Mouse (Mus musculus) embryonic facial prominence, embryonic 14.5 days (tissue): ENCODE measurements at regions not wholly inside any gene's neighbourhood (a gene's known extent, or its start where the extent isn't known, plus 50 kb on each side); places are given as distances from the start of the nearest gene placed in this dataset.

ENCODE experiments used
- ATAC-seq: fragments of 200-750 bp; cut with Nextera tagmentation; 2 replicates; pipeline ENCODE4 v1.8.0; 2017; ENCODE audit warnings: low read depth, moderate number of reproducible peaks, moderate TSS enrichment
- DNase-seq: peaks from one replicate; pipeline ENCODE4 v3.0.0-alpha.2; 2015; ENCODE audit warnings: low spot score
- H3K27ac ChIP-seq: fragments of 300-500 bp; sonication (generic); replicated peaks from 2 replicates; pipeline ENCODE4 v1.5.1; 2014; ENCODE audit warnings: low read depth, mild to moderate bottlenecking, low read length, moderate library complexity
- H3K27me3 ChIP-seq: fragments of 300-500 bp; sonication (generic); replicated peaks from 2 replicates; pipeline ENCODE4 v1.6.1; 2014; ENCODE audit warnings: low read length; ENCODE audit not compliant: control insufficient read depth, insufficient read depth
- H3K36me3 ChIP-seq: fragments of 300-500 bp; sonication (generic); 2 replicates; pipeline ENCODE4 v1.6.1; 2014; ENCODE audit warnings: low read length, mixed read lengths; ENCODE audit not compliant: control insufficient read depth, insufficient read depth
- H3K4me1 ChIP-seq: fragments of 300-500 bp; sonication (generic); 2 replicates; pipeline ENCODE4 v1.6.1; 2014; ENCODE audit warnings: antibody characterized with exemption, low read length; ENCODE audit not compliant: control insufficient read depth, insufficient read depth
- H3K4me2 ChIP-seq: fragments of 300-500 bp; sonication (generic); 2 replicates; pipeline ENCODE4 v1.6.1; 2014; ENCODE audit warnings: low read depth, mild to moderate bottlenecking, low read length, moderate library complexity, mixed read lengths
- H3K4me3 ChIP-seq: fragments of 300-500 bp; sonication (generic); 2 replicates; pipeline ENCODE4 v1.5.1; 2014; ENCODE audit warnings: low read depth, mild to moderate bottlenecking, low read length
- H3K9ac ChIP-seq: fragments of 300-500 bp; sonication (generic); 2 replicates; pipeline ENCODE4 v1.6.1; 2014; ENCODE audit warnings: low read depth, mild to moderate bottlenecking, low read length, moderate library complexity, mixed read lengths
- H3K9me3 ChIP-seq: fragments of 300-500 bp; sonication (generic); 2 replicates; pipeline ENCODE4 v1.6.1; 2016; ENCODE audit warnings: low read length; ENCODE audit not compliant: control insufficient read depth
- WGBS: fragments of 180-500 bp; shearing (Covaris S2); extraction: QIAGEN DNeasy Blood & Tissue Kit; methylation state at CpG from one replicate; pipeline ENCODE4 v1.1.7; 2014; 5-methylcytosine and 5-hydroxymethylcytosine counted together

DNA sequence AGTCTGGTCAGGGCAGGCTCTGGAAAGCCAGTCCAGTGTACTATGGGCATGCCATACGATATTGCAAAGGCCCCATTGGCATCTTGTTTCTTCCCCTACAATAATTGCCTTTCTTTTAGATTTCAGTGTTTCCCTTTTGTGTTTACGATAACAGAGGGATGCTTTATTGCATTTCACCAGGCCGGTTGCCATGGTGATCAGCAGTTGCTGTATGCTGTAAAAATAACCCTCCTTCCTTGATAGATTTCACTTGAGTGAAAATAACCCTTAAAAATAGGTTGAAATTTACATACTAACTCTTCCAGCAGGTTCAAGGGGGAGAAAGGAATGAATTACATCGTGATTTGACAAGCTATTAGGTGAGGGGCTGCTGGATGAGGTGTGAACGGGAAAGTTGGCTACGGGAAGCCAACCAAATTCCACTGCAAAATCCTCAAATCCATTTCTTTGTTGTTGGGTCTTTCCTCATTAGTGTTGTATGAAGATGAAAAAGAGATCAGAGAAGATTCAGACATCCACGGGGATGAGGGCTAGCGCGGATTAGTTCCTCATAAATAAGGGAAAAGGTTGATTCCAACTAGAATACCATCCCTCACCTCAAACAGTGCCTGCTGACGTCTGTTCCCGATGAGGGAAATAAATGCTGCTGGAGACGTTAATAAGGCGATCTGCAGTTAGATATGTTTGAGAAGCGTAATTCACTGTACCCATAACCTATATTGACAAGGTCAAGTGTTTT is 539.6 kb downstream of the Nuf2 start:
- Histone ChIP-seq H3K9me3 (no peaks in the 10 kb centered on the region), H3K4me1 (no peaks in the 10 kb centered on the region), H3K4me2 (no peak overlapping the region), H3K36me3 (no peaks in the 10 kb centered on the region), H3K9ac (no peak overlapping the region), H3K27ac (no peak overlapping the region), H3K27me3 (no peaks in the 10 kb centered on the region), H3K4me3 (no peak overlapping the region)
- DNase-seq (no peak), ATAC-seq (no peak)
- WGBS: 82% methylated on average over 14 of the region's 14 CpGs

DNA sequence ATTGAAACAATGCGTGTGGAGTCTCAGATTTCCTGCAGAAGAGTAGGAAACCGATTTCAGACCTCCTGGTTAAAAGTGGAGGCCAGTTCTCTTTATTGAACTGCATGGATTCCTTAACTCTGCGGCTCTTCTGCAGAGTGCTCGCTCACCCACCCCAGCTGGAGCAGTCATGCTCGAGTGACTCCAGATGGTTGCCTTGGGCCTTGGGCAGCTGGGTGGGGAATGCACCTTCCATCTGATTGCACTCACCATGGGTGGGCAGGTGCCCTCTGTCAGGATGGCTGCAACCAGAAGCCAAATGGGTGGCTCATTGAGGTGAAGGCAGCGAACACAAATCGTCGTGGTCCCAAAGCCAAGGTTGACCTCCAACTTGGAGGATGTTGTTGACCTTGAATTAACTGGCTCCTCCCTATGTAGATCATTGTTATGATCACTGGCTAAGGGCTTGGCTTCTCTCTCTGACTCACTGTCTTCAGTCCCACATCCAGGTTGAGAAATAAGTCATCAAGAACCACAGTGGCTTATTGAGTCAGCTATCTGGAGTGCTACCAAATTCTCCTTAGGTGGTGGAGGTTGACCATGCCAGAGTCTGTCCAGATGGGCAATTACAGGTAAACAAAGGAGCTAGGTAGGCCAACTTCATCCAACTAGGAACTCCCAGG is 543.1 kb upstream of the Pbx1 start:
- Histone ChIP-seq H3K9ac (no peak overlapping the region), H3K36me3 (no peaks in the 10 kb centered on the region), H3K27ac (no peak overlapping the region), H3K27me3 (no peaks in the 10 kb centered on the region), H3K4me3 (no peak overlapping the region), H3K9me3 (0 out of 2 replicates have a peak, but pooled peaks cover 6% of the 10 kb centered on the region), H3K4me1 (peaks cover 8% of the 10 kb centered on the region), H3K4me2 (no peak overlapping the region)
- WGBS: 44% methylated on average over 8 of the region's 8 CpGs
- DNase-seq: peak; percentile 7
- ATAC-seq: no peak

DNA sequence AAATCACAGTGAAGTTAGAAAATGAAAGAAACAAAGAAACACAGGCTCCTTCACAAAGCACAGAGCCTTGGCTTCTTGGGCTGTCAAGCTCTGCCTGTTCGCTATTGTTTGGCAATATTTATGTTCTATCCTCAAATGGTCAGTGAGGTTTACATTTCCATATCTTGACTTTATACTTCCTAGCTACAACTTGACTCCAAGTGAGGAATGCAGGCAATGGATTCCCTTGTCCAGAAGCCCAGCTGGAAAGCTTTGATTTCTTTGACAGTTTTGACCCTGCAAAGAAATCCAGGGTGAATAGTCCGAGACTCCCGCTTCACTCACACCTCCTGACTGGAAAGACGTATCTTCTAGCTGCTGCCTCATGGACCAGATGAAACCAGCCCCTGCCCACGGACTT is 537.3 kb upstream of the Pbx1 start:
- H3K4me1 ChIP-seq: peaks cover 4% of the 10 kb centered on the region; the same call in 1 of the 2 replicates
- H3K27ac ChIP-seq: peak overlapping the region; percentile 21

DNA sequence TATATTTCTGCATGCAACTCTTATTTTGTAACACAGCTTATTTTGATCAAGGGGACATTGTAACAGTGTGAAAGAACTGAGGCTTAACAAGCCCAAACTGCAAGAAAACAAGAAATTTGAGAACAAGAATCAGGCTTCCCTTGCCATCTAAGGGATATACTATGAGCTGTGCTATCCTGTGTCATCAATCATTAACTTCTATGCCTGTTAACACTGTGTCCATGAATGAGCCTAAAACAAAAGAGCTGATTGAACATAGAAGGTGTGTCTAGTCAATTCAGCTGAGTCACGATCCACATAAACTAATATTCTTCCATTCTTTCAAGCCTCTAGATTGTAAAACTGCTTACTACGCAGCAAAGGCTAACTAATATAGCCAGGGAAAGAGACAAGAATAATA is 535.3 kb upstream of the Pbx1 start:
- Histone ChIP-seq H3K36me3 (no peaks in the 10 kb centered on the region), H3K4me3 (no peak overlapping the region), H3K9ac (no peak overlapping the region), H3K4me2 (no peak overlapping the region), H3K9me3 (0 out of 2 replicates have a peak, but pooled peaks cover 6% of the 10 kb centered on the region), H3K27ac (no peak overlapping the region), H3K4me1 (peaks cover 6% of the 10 kb centered on the region; the same call in 1 of the 2 replicates), H3K27me3 (no peaks in the 10 kb centered on the region)
- no peak for ATAC-seq
- DNase-seq: no peak
- WGBS: 90% methylated on average over 2 of the region's 2 CpGs

More for the DNA sequence above, 537.3 kb upstream of the Pbx1 start:
- ATAC-seq: no peak
- no peak overlapping the region for H3K4me2 ChIP-seq
- no peak overlapping the region for H3K4me3 ChIP-seq
- DNase-seq: no peak
- no peaks in the 10 kb centered on the region for H3K36me3 ChIP-seq
- H3K9ac ChIP-seq: no peak overlapping the region
- WGBS: 58% methylated on average over 5 of the region's 5 CpGs
- no peaks in the 10 kb centered on the region for H3K27me3 ChIP-seq
- H3K9me3 ChIP-seq: 0 out of 2 replicates have a peak, but pooled peaks cover 6% of the 10 kb centered on the region

DNA sequence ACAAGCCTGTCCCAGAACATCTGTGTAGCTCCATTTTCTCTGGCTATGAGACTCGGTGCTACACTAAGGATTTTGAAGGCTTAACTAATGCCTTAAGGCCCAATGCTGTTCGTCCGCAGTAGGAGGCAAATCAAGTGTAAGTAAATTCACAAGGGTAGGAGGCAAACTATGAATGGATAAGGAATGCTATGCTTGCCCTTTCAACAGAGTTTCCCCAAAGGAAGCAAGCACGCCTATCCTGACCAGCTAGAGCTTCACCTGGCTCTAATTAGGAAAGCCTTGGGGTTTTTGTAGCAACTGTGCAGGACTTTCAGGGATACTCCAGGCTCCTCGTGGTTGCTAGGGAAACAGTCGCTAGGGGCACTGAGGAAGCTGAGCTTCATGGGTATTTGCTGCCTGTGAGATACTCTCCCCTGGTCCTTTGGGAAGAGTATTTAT is 532.4 kb upstream of the Pbx1 start:
- H3K4me3 ChIP-seq: no peak overlapping the region
- H3K27ac ChIP-seq: no peak overlapping the region
- ATAC-seq (peak; percentile 86), DNase-seq (peak; percentile 63)
- H3K27me3 ChIP-seq: no peaks in the 10 kb centered on the region
- H3K9me3 ChIP-seq: no peaks in the 10 kb centered on the region
- WGBS: 14% methylated on average over 6 of the region's 6 CpGs
- H3K4me1 ChIP-seq: peaks cover 6% of the 10 kb centered on the region; the same call in 1 of the 2 replicates
- no peak overlapping the region for H3K9ac ChIP-seq
- no peak overlapping the region; the same call in 1 of the 2 replicates for H3K4me2 ChIP-seq
- no peaks in the 10 kb centered on the region for H3K36me3 ChIP-seq

DNA sequence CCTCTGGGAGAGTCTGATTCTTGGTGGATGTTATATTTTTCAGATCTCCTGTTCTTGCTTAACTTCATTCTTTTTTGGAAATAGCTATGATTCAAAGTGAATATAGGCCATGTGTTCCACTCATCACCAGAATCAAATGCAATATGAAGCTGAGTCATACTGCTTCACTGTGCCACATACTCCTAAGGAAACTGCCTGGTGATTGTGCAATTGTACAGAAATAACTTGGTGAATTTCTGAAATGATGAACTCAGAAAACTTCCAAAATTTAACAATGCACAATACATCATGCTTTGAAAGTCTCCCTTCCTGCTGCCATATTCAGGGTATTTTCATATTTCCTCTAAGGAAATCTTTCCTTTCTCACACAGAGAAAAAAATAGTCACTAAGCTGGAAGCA is 518.9 kb upstream of the Pbx1 start:
- Histone ChIP-seq H3K36me3 (no peaks in the 10 kb centered on the region), H3K9me3 (peaks cover 8% of the 10 kb centered on the region; the same call in 1 of the 2 replicates), H3K4me1 (no peaks in the 10 kb centered on the region), H3K27me3 (no peaks in the 10 kb centered on the region), H3K27ac (no peak overlapping the region), H3K9ac (no peak overlapping the region), H3K4me3 (no peak overlapping the region), H3K4me2 (no peak overlapping the region)
- ATAC-seq: no peak
- no peak for DNase-seq

DNA sequence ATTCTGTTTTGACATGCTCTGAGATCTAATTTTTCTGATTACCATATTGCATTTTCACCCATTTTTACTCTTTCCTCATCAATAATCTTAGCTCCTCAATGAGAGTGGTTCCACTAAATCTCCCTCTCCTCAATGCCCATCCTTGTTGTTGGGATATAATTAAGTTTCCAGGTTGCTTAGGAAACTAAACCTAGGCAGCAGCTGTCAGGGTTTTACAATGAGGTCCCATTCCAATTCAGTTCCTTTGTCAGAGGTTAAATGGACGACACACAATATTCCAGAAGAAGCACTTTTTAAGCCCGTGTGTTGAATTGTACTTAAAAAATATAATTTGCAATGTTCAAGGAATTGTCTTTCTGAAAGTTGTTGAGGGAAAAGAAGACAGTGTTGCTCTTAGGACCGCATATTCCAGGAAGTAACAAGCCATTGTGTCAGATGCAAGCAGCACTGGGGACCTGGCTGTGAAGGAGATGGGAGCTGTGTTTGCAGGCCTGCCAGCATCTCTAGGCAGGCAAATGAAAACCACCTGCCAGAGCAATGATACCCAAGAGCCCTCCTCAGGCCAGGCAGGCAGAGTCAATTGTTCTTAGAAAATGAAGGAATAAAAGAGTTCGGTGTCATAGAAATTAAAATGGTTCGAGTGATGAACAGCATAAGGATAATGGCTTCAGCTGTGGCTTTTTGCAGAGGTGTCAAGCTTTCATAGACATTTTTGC is 492.2 kb upstream of the Pbx1 start:
- DNase-seq: peak; percentile 20
- Histone ChIP-seq H3K4me2 (no peak overlapping the region), H3K4me3 (no peak overlapping the region), H3K36me3 (no peaks in the 10 kb centered on the region), H3K9me3 (no peaks in the 10 kb centered on the region), H3K9ac (no peak overlapping the region), H3K27me3 (no peaks in the 10 kb centered on the region), H3K27ac (no peak overlapping the region), H3K4me1 (no peaks in the 10 kb centered on the region)
- WGBS: 51% methylated on average over 5 of the region's 5 CpGs
- ATAC-seq: no peak

DNA sequence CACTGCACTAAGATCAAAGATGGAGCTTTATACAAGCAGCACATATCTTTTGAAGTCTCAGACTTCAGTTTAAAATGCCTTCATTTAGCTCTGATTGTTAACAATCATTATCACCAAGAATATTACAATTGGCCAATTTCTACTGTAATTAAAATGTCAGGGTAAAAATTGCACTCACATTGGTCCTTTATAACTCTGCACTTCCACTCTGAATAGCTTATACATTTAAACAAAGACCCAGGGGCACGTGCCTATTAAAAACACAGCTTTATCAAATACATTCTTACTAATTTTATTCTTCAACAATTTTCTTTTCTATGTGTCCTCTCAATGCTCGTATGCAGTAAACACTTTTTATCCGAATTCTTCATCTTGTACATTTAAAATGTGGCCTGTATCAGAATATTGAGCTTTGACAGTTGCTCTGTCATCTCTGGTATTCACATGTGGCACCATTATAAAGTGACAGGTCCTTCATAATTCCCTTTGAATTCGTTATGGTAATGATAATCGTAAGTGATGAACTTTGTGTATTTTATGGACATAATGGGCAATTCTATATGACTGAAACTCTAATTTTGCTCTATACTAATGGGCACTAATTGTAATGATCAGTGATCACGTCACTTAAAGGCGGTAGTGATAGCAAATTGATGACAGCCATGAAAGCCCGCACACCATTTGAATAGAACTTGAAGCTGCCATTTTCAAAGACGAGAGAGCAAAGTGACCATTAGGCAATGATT is 486.4 kb upstream of the Pbx1 start:
- DNase-seq (no peak), ATAC-seq (no peak)
- Histone ChIP-seq H3K27ac (no peak overlapping the region), H3K9me3 (no peaks in the 10 kb centered on the region), H3K4me1 (no peaks in the 10 kb centered on the region), H3K36me3 (no peaks in the 10 kb centered on the region), H3K4me3 (no peak overlapping the region), H3K9ac (no peak overlapping the region), H3K4me2 (no peak overlapping the region), H3K27me3 (no peaks in the 10 kb centered on the region)
- WGBS: 86% methylated on average over 9 of the region's 9 CpGs
